17 mouse cellular contexts compared by ENCODE assay signal in the genomic region with DNA sequence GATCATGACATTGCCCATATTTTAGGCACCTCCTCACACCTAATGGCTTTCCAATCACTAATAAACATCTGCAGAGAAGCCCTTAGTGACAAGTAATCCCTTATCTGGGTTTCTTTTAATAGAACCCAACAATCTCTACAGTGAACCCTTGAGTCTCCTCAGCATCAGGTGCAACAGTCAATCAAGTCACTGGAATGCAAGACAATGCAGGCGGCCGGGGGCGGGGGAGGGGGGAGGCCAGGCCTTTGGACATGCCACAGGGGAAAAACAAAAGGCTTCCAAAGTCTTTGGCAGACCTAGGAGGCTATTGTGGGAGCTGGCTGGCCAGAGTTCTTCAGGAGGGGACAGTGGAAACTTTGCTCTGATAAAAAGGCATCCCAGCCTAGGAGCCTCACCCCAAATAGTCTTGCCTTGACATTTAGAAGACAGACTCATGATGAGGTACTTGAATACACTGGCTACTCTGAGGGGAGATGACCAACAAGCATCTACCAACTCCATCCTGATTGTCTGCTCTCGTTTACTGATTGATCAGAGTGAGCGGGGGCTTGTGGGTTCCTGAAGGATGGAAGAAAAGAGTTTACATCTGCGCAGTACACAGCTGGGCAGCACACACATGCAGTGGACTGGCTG. TPM values are rescaled to one million over a fixed set of nuclear protein-coding genes. Genes with fewer than 3 reads are reported as not detected.
A peak's percentile ranks its signal among the peaks of the same experiment; 100 is the strongest.
DNase-seq lines count a peak whose midpoint lies in the region; ATAC-seq lines count a peak whose summit lies in the region.
"Had no signal": no experiment of that assay in that cellular context is flagged by ENCODE, and none has a peak within 500 bp of the region (broad histone marks: within the 10 kb centered on the region; RNA-seq: fewer than 3 reads in every experiment).

No protein-coding gene starts in this region.

- peak; percentile 47 for DNase-seq in adrenal gland, postnatal 14 days
- DNase-seq in adrenal gland, postnatal 4 days (ENCODE audit: low spot score in 2 of 2): no peak
- DNase-seq in hindbrain, embryonic 11.5 days (ENCODE audit: low spot score): peak; percentile 22
- DNase-seq in cerebellum, postnatal 36 days: no peak
- DNase-seq: cerebellum, adult 11 months; gastrocnemius, postnatal 10 days; kidney, adult 8-10 months; kidney, postnatal 36 days; liver, postnatal 0 days; lung, postnatal 4 days; spleen, adult 18-20 months had no signal

- H3K4me1 ChIP-seq in hindbrain, embryonic 11.5 days (replicated peaks; ENCODE audit: control insufficient read depth, insufficient read depth, low read length): peaks cover 20% of the 10 kb centered on the region
- peaks cover 6% of the 10 kb centered on the region for H3K4me1 ChIP-seq in hindbrain, embryonic 16.5 days (ENCODE audit: control insufficient read depth, insufficient read depth, low read depth, low read length)
- peaks cover 52% of the 10 kb centered on the region for H3K4me1 ChIP-seq in midbrain, embryonic 13.5 days (replicated peaks)
- H3K4me1 ChIP-seq in midbrain, embryonic 16.5 days (ENCODE audit: control insufficient read depth, insufficient read depth, low read length): peaks cover 15% of the 10 kb centered on the region
- H3K4me1 ChIP-seq in neural tube, embryonic 14.5 days (ENCODE audit: control insufficient read depth, insufficient read depth, low read length): peaks cover 14% of the 10 kb centered on the region

- H3K9me3 ChIP-seq in hindbrain, embryonic 11.5 days (ENCODE audit: control insufficient read depth, low read length): no peaks in the 10 kb centered on the region
- H3K9me3 ChIP-seq in hindbrain, embryonic 16.5 days (ENCODE audit: control insufficient read depth, low read length): no peaks in the 10 kb centered on the region
- no peaks in the 10 kb centered on the region for H3K9me3 ChIP-seq in midbrain, embryonic 13.5 days
- H3K9me3 ChIP-seq in midbrain, embryonic 16.5 days (replicated peaks; ENCODE audit: control insufficient read depth, low read length, poor library complexity, severe bottlenecking): no peaks in the 10 kb centered on the region
- no peaks in the 10 kb centered on the region for H3K9me3 ChIP-seq in neural tube, embryonic 14.5 days (ENCODE audit: control insufficient read depth, low read length)
- H3K9me3 ChIP-seq: stomach, embryonic 15.5 days had no signal

- no peak overlapping the region for H3K4me3 ChIP-seq in hindbrain, embryonic 11.5 days (ENCODE audit: low read depth, low read length)
- no peak overlapping the region for H3K4me3 ChIP-seq in hindbrain, embryonic 16.5 days (ENCODE audit: low read length)
- no peak overlapping the region for H3K4me3 ChIP-seq in midbrain, embryonic 13.5 days (replicated peaks)
- H3K4me3 ChIP-seq in midbrain, embryonic 16.5 days (ENCODE audit: low read depth, low read length): no peak overlapping the region
- H3K4me3 ChIP-seq in neural tube, embryonic 14.5 days (ENCODE audit: low read depth, low read length): no peak overlapping the region
- H3K4me3 ChIP-seq: stomach, embryonic 15.5 days had no signal

- H3K4me2 ChIP-seq in hindbrain, embryonic 11.5 days (replicated peaks; ENCODE audit: low read depth, low read length): no peak overlapping the region
- no peak overlapping the region for H3K4me2 ChIP-seq in hindbrain, embryonic 16.5 days (ENCODE audit: low read length)
- H3K4me2 ChIP-seq in midbrain, embryonic 13.5 days (replicated peaks): no peak overlapping the region
- no peak overlapping the region for H3K4me2 ChIP-seq in midbrain, embryonic 16.5 days (ENCODE audit: low read length)
- H3K4me2 ChIP-seq in neural tube, embryonic 14.5 days (ENCODE audit: low read depth, low read length): no peak overlapping the region
- H3K4me2 ChIP-seq: stomach, embryonic 15.5 days had no signal

- peak overlapping the region; percentile 44; the same call in 1 of the 2 replicates for H3K27ac ChIP-seq in hindbrain, embryonic 11.5 days (ENCODE audit: low read depth, low read length)
- no peak overlapping the region for H3K27ac ChIP-seq in hindbrain, embryonic 16.5 days (ENCODE audit: low read depth, low read length)
- no peak overlapping the region for H3K27ac ChIP-seq in midbrain, embryonic 13.5 days
- H3K27ac ChIP-seq in midbrain, embryonic 16.5 days (ENCODE audit: low read length): no peak overlapping the region
- no peak overlapping the region; the same call in 1 of the 2 replicates for H3K27ac ChIP-seq in neural tube, embryonic 14.5 days (ENCODE audit: low read depth, low read length)
- H3K27ac ChIP-seq: stomach, embryonic 15.5 days had no signal

- no peaks in the 10 kb centered on the region for H3K27me3 ChIP-seq in hindbrain, embryonic 11.5 days (ENCODE audit: control insufficient read depth, insufficient read depth, low read length)
- no peaks in the 10 kb centered on the region; the same call in 1 of the 2 replicates for H3K27me3 ChIP-seq in hindbrain, embryonic 16.5 days (replicated peaks; ENCODE audit: control insufficient read depth, insufficient read depth, low read length)
- no peaks in the 10 kb centered on the region for H3K27me3 ChIP-seq in midbrain, embryonic 13.5 days
- H3K27me3 ChIP-seq in midbrain, embryonic 16.5 days (ENCODE audit: control insufficient read depth, insufficient read depth, low read depth, low read length): no peaks in the 10 kb centered on the region
- no peaks in the 10 kb centered on the region for H3K27me3 ChIP-seq in neural tube, embryonic 14.5 days (ENCODE audit: control insufficient read depth, insufficient read depth, low read length)
- H3K27me3 ChIP-seq: stomach, embryonic 15.5 days had no signal

- H3K36me3 ChIP-seq in hindbrain, embryonic 11.5 days (ENCODE audit: control insufficient read depth, insufficient read depth, low read length): no peaks in the 10 kb centered on the region
- no peaks in the 10 kb centered on the region for H3K36me3 ChIP-seq in hindbrain, embryonic 16.5 days (ENCODE audit: control insufficient read depth, insufficient read depth, low read length)
- H3K36me3 ChIP-seq in midbrain, embryonic 13.5 days: peaks cover 13% of the 10 kb centered on the region
- H3K36me3 ChIP-seq in midbrain, embryonic 16.5 days (ENCODE audit: control insufficient read depth, insufficient read depth, low read length): no peaks in the 10 kb centered on the region
- no peaks in the 10 kb centered on the region for H3K36me3 ChIP-seq in neural tube, embryonic 14.5 days (ENCODE audit: control insufficient read depth, insufficient read depth, low read length)
- H3K36me3 ChIP-seq: stomach, embryonic 15.5 days had no signal

- no peak overlapping the region for H3K9ac ChIP-seq in hindbrain, embryonic 11.5 days (ENCODE audit: low read depth, low read length)
- H3K9ac ChIP-seq in hindbrain, embryonic 16.5 days (ENCODE audit: low read depth, low read length): no peak overlapping the region
- H3K9ac ChIP-seq in midbrain, embryonic 13.5 days (replicated peaks): no peak overlapping the region
- no peak overlapping the region for H3K9ac ChIP-seq in midbrain, embryonic 16.5 days (ENCODE audit: low read depth, low read length)
- H3K9ac ChIP-seq in neural tube, embryonic 14.5 days (replicated peaks; ENCODE audit: low read depth, low read length): no peak overlapping the region
- H3K9ac ChIP-seq: liver, postnatal 0 days; stomach, embryonic 15.5 days had no signal

- 0 out of 2 replicates have a peak, but pooled peaks have one; percentile 4 for ATAC-seq in hindbrain, embryonic 11.5 days (ENCODE audit: low FRiP score)
- ATAC-seq in hindbrain, embryonic 16.5 days: no peak
- ATAC-seq in midbrain, embryonic 13.5 days: 0 out of 2 replicates have a peak, but pooled peaks have one; percentile 11
- no peak for ATAC-seq in midbrain, embryonic 16.5 days
- 0 out of 2 replicates have a peak, but pooled peaks have one; percentile 39 for ATAC-seq in neural tube, embryonic 14.5 days (ENCODE audit: low read depth)
- ATAC-seq: liver, postnatal 0 days had no signal

- WGBS in hindbrain, embryonic 11.5 days: 23% methylated on average over 6 of the region's 6 CpGs
- 24% methylated on average over 6 of the region's 6 CpGs for WGBS in hindbrain, embryonic 16.5 days
- WGBS in midbrain, embryonic 13.5 days: 33% methylated on average over 6 of the region's 6 CpGs
- 31% methylated on average over 6 of the region's 6 CpGs for WGBS in midbrain, embryonic 16.5 days
- WGBS in neural tube, embryonic 14.5 days: 40% methylated on average over 6 of the region's 6 CpGs

RNA-seq across cellular contexts. Expression of a gene that starts 43.2 kb away (rescaled TPM):
- total RNA-seq in adrenal gland, postnatal 14 days (2021): 29.3 and 34.5 TPM in 2 replicates
- total RNA-seq in adrenal gland, postnatal 4 days (2021): 10 to 100 TPM; 42.7 to 52.3 TPM
- polyA plus RNA-seq in hindbrain, embryonic 11.5 days (2014; fragmentation: Nextera tagmentation; extraction: Ambion mirVana): 8.5 and 9.0 TPM in 2 replicates
- 6.1 and 6.9 TPM in 2 replicates for polyA plus RNA-seq in hindbrain, embryonic 16.5 days (2015; fragmentation: Nextera tagmentation; extraction: Ambion mirVana)
- 9.7 and 12.1 TPM in 2 replicates for polyA plus RNA-seq in midbrain, embryonic 13.5 days (2015; fragmentation: Nextera tagmentation; extraction: Ambion mirVana)
- polyA plus RNA-seq in midbrain, embryonic 16.5 days (2015; fragmentation: Nextera tagmentation; extraction: Ambion mirVana): 15.9 and 33.5 TPM in 2 replicates
- 15.9 and 17.8 TPM in 2 replicates for polyA plus RNA-seq in neural tube, embryonic 14.5 days (2014; fragmentation: Nextera tagmentation; extraction: Ambion mirVana)
- total RNA-seq: hematopoietic stem cell, adult 5-6 weeks had no signal

Comparison
In these comparisons a context has a peak if more than half of its experiments do, and no peak if none do; other contexts are left out.
1. DNase-seq: peak in adrenal gland, postnatal 14 days (single experiment) and hindbrain, embryonic 11.5 days (single experiment); none in adrenal gland, postnatal 4 days (0 of 2) and cerebellum, postnatal 36 days (0 of 2).
2. ATAC-seq: peak in hindbrain, embryonic 11.5 days (single experiment), midbrain, embryonic 13.5 days (single experiment) and neural tube, embryonic 14.5 days (single experiment); none in hindbrain, embryonic 16.5 days (single experiment) and midbrain, embryonic 16.5 days (single experiment).